Mouse (Mus musculus) kidney, adult 9 months (tissue): ENCODE data around the gene Cldn19.

Experiments used
- DNase-seq: peaks from one replicate; pipeline ENCODE4 v3.0.0; 2022

Gene Cldn19

GRCm38 (mm10) chr4:119255351-119255750, at the start of gene Cldn19:
TSS of gene Cldn19 (plus strand) at chr4:119255414.
- DNase-seq: no peak

DNA sequence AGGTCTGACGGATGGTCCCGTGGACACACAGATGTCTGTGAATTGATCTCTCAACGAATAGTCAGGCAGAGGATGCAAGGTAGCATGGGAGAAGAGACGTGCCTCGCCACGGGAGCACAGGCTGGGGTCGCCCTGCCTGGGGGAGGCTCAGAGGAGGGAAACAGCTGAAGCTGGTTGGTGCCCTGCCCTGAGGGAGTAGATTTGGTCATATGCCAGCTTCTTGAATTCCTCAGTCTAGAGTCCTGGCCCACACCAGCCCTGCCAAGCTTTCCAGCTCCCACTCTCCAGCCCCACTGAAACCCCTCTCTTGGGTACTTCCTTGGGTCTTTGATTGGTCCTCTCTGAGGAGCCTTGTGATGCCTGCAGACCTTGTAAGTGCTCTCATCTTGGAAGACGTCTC, 38.5 kb upstream of the Cldn19 start:
- DNase-seq: no peak

DNA sequence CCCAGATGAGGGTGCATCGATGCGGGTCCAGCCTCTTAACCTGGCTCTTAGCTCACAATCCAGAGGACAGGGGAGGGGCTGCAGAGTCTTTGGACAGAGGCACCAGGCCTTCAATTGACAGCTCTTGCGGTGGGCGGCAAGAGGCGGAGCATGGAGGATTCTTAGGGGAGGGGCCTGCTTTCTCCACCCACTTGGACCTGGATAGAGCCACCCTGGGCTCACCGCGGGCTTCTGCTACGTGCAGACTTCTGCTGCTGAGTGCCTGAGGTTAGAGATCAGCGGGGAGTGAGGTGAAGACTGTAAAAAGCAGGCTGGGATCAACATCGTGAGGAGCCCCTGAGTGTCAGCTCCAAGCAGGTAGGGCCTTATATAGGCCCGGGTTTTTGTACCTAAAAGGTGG, 37.0 kb upstream of the Cldn19 start, which contains the start of gene Tmem269:
Gene Tmem269, minus strand, starts transcription at position 49 of the 400 bp plus-strand sequence.
- no peak for DNase-seq

DNA sequence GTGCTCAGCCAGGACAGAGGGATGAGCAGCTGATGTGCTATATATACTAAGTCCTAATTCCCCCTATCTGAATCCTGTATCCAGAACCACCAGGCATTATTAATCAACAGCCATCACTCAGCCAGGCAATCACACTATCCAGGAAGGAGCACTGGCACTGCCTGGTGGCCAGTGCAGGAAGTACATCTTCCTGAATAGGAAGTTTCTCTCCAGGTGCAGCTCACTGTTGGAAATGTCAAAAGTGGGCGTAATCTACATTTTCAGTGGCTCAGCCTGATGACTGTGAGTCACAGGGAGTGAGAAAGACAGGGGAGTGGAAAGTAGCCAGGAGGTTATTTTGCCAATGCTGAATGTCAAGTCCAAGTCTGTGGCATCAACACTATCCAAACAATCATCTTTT, 31.5 kb upstream of the Cldn19 start:
- peak; percentile 59 for DNase-seq

DNA sequence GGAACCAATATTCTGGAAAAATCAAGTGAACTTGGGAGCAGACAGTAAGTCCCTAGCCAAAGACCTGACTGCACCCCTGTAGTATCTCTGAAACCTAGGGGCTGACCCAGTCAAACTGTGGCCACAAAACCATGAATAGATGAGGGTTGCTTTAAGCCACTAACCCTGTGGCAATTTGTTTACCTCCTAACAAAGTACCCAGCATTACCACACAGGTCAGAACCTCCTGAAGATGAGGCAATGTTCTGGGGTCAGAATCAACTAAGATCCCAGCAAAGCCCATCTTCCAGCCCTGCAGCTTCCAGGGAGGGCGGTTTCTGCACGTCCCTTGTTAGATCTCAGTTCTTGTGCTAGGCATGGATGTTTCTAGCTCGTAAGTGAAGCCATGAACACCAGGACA, 30.7 kb upstream of the Cldn19 start:
- no peak for DNase-seq

DNA sequence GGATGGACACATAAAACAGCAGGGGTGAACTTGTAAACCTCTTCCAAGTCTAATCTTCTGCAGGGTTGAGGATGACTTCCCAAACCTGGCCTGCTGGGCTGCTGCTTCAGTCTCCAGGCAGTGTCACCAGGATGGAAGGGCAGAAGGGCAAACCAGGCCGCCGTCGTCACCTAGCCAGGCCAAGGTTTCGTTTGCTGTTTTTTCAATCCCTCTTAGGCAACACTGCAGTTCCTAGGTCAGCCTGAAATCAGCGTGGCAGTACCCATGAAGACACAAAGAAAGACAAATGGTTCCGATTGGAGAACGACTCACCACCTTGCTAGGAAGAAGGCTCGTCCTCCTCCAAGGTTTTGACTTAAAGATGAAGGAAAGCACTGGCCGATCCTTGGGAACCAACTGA, 29.5 kb upstream of the Cldn19 start:
- no peak for DNase-seq

GRCm38 (mm10) chr4:119226751-119227150, 28.5 kb upstream of the Cldn19 start:
- no peak for DNase-seq

DNA sequence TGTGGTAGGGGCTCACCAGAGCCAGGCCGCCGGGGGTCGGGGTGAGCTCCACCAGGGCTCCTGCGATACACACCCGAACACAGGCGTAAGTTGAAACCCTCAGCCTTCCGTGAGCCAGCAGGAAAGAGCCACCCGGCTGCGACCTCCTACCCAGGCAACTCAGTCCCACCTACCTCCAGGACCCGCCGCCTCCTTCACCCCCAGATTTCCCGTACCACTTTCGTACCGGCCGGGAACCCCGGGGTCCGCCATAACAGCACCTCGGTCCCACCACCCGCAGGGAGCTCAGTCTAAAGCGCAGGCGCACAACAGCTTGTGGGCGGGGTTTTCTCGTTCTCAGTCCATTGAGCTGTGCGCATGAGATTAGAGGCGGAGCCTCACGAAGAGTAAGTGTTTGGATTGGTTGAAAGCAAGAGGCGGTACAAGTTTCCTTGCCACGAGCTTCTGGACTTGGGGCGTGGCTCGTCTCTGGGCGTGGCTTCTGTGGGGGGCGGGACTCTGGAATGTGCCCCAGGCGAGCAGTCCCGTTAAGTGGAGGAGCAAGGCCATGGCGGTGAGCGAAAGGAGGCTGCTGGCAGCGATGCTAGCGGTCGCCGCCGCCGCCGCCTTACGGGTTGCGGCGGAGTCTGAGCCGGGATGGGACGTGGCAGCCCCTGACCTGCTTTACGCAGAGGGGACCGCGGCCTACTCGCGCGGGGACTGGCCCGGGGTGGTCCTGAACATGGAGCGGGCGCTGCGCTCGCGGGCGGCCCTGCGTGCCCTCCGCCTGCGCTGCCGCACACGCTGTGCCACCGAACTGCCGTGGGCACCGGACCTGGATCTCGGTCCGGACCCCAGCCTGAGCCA, 22.6 kb upstream of the Cldn19 start, which contains the start of the genes AU022252 and P3h1:
Gene AU022252, minus strand, starts transcription at position 303 of the 846 bp plus-strand sequence.
Gene P3h1, plus strand, starts transcription at position 506 of the 846 bp plus-strand sequence.
- peak; percentile 100 for DNase-seq

GRCm38 (mm10) chr4:119233256-119233901, 21.8 kb upstream of the Cldn19 start:
- peak; percentile 39 for DNase-seq

DNA sequence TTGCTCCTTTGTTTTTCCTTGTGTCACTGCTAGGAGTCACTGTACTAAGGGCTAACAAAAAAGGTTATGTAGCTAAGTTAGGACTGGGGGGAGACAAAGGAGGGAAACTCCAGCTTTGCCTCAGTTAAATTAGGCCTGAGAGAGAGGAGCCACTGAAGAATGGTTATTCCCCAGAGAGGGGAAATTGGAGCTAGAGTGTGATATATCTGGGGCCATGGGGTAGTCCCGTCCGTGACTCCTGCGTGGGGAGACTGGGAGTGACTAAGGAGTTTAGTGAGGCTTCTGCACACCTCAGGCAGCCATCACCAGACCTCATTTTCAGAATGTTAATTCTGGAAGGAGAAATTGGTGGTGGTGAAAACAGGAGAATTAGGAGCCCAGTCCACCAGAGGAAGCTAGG, 20.9 kb upstream of the Cldn19 start:
- no peak for DNase-seq

GRCm38 (mm10) chr4:119238661-119239060, 16.6 kb upstream of the Cldn19 start:
- no peak for DNase-seq

GRCm38 (mm10) chr4:119239181-119239682, 16.0 kb upstream of the Cldn19 start:
- peak; percentile 58 for DNase-seq

DNA sequence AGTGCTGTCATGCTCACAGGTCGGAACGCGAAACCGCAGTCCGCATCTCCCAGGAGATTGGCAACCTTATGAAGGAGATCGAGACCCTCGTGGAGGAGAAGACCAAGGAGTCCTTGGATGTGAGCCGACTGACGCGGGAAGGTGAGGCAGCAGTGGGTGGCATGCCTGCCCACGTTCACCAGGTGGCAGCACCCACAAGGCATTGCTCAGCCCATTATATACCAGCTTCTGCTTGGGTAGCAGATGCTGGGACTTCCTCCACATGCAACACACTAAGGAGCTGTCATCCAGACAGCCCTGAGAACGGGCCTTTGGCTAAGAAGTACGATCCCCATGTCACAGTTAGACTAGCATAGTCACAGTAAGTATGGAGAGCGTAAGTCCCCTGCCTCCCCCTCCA, 13.6 kb upstream of the Cldn19 start:
- peak; percentile 53 for DNase-seq

- DNase-seq: peak; percentile 55
These were observed 12.6 kb upstream of the Cldn19 start for GRCm38 (mm10) chr4:119242571-119242970.

GRCm38 (mm10) chr4:119244468-119245240, 10.6 kb upstream of the Cldn19 start:
- DNase-seq: no peak

DNA sequence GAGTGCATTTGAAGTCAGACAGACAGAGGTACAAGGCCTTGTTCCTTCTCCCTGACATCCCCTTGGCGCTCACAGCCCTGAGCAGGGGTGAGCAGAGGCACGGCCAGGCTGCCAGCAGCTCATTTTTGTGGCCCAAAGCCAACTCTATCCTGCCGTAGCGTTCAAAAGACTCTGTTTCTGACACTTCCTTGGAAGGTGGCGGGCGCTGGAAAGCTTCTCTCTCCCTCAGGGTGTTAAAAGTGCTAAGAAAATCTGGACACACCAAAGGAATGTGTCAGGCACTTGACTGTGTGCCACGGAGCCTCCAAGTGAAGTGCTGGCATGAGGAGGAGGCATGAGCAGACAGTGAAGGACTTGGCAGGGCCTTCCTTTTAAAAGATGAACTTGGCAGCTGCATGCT, 9.7 kb upstream of the Cldn19 start:
- peak; percentile 32 for DNase-seq

- no peak for DNase-seq
These were observed 9.3 kb upstream of the Cldn19 start for GRCm38 (mm10) chr4:119245961-119246360.

GRCm38 (mm10) chr4:119246688-119247225, 8.5 kb upstream of the Cldn19 start:
- no peak for DNase-seq

- DNase-seq: peak; percentile 79
These were observed 7.6 kb upstream of the Cldn19 start for GRCm38 (mm10) chr4:119247462-119248235.

- DNase-seq: no peak
These were observed 6.7 kb upstream of the Cldn19 start for GRCm38 (mm10) chr4:119248407-119248965.

DNA sequence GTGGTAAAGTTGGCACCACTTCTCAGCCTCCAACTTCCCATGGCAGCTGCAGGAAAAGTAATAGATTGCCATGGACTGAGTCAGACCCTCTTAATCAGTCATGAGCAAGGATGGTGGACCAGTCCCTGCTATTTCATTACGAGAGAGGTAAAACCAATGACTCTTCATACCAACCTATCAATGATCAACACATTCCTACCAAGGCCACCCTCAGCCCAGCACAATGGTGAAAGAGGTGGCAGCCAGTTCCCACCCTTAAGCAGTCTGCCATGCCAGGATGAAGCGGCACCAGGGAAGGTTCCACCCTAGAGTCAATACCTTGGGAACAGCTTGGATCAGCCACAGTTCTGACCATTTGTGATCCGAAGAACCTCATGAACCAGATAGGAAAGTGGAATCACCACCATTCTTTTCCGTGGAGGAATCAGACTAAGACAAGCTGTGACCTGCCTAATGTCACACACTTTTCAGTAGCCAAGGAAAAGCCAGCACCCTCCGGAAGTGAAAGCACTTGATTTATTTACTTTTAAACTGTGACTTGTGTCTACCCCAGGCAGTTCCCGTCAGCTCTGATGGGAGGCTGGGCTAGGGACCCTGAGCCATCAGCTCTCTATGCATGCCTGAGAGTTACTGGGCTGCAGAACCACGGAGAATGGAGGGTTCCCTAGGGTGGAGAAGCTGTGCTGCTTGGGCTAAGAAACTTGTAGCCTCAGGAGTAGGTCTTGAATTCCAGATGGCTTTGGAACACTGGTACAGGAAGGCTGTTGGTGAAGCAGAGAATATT, 3.0 kb upstream of the Cldn19 start:
- DNase-seq: peak; percentile 34
